Mouse (Mus musculus) forebrain, embryonic 13.5 days (tissue): ENCODE results near the gene Gpc5. TPM values are rescaled to one million over a fixed set of nuclear protein-coding genes. Genes with fewer than 3 reads are reported as not detected.

Experiments
- ATAC-seq: fragments of 200-750 bp; cut with Nextera tagmentation; 2 replicates; pipeline ENCODE4 v1.8.0; 2017
- H3K27ac ChIP-seq: fragments of 300-500 bp; sonication (generic); 2 replicates; pipeline ENCODE4 v1.5.1; 2015; ENCODE audit warnings: inconsistent platforms, mild to moderate bottlenecking, moderate library complexity
- H3K27me3 ChIP-seq: fragments of 300-500 bp; sonication (generic); 2 replicates; pipeline ENCODE4 v1.6.1; 2015; ENCODE audit warnings: mild to moderate bottlenecking, inconsistent platforms
- H3K36me3 ChIP-seq: fragments of 300-500 bp; sonication (generic); 2 replicates; pipeline ENCODE4 v1.6.1; 2015; ENCODE audit warnings: mild to moderate bottlenecking, inconsistent platforms; ENCODE audit not compliant: poor library complexity, severe bottlenecking
- H3K4me1 ChIP-seq: fragments of 300-500 bp; sonication (generic); 2 replicates; pipeline ENCODE4 v1.6.1; 2015; ENCODE audit warnings: inconsistent platforms
- H3K4me2 ChIP-seq: fragments of 300-500 bp; sonication (generic); 2 replicates; pipeline ENCODE4 v1.6.1; 2015; ENCODE audit warnings: inconsistent platforms, mild to moderate bottlenecking, moderate library complexity
- H3K4me3 ChIP-seq: fragments of 300-500 bp; sonication (generic); 2 replicates; pipeline ENCODE4 v1.5.1; 2015; ENCODE audit warnings: mild to moderate bottlenecking, inconsistent platforms
- H3K9ac ChIP-seq: fragments of 300-500 bp; sonication (generic); 2 replicates; pipeline ENCODE4 v1.6.1; 2015; ENCODE audit warnings: mild to moderate bottlenecking, inconsistent platforms
- H3K9me3 ChIP-seq: fragments of 300-500 bp; sonication (generic); replicated peaks from 2 replicates; pipeline ENCODE4 v1.6.1; 2016; ENCODE audit warnings: inconsistent platforms
- WGBS: fragments of 180-500 bp; shearing (Covaris S2); methylation state at CpG from one replicate; pipeline ENCODE4 v1.1.7; 2015; 5-methylcytosine and 5-hydroxymethylcytosine counted together
- polyA plus RNA-seq: library from polyadenylated mRNA; unstranded; fragments of >200 nt; fragmentation: Nextera tagmentation; extraction: Ambion mirVana; gene quantifications from 2 replicates; pipeline ENCODE4 v1.2.1, GENCODE M21; 2015

Gpc5 gene
- polyA plus RNA-seq, 1 experiment from 2014 or later, result 0.77 TPM

DNA sequence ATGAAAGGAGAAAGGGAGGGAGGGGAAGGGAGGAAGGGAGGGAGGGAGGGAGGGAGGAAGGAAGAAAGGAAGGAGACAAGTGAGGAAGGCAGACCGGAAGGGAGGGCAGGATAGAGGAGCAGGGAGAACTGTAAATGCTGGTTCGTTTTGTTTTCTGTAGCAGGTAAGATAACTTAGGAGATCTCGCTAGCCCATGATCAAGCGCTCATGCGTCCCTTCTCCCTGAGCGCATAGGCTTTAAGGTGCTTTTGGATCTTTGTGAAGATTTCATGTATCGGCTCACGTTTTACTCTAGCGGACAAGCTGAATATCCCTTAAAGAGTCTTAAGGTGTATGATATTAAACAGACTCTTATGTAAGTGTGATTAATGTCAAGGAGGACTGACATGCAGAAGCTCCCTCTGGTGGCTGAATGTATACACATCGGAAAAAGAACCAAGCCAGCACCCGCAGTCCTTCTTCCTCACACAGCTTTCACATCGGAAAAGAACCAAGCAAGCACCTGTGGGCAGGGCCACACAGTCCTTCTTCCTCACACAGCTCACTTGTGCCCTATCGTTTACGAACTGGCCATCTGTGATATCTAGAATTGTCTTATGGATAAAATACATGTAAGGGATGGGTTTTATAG is 301.0 kb downstream of the Gpc5 start:
- H3K9ac ChIP-seq, result no peak overlapping the region
- H3K9me3 ChIP-seq, result no peaks in the 10 kb centered on the region
- H3K4me2 ChIP-seq, result no peak overlapping the region
- no peaks in the 10 kb centered on the region for H3K36me3 ChIP-seq
- ATAC-seq, result peak; percentile 83
- no peak overlapping the region for H3K4me3 ChIP-seq
- no peaks in the 10 kb centered on the region for H3K4me1 ChIP-seq
- H3K27ac ChIP-seq, result no peak overlapping the region
- 54% methylated on average over 14 of the region's 14 CpGs for WGBS
- H3K27me3 ChIP-seq, result no peaks in the 10 kb centered on the region

GRCm38 (mm10) chr14:115406596-115406995 is 314.6 kb downstream of the Gpc5 start:
- Histone ChIP-seq H3K36me3 (no peaks in the 10 kb centered on the region), H3K9me3 (no peaks in the 10 kb centered on the region), H3K4me3 (no peak overlapping the region), H3K4me1 (peaks cover 7% of the 10 kb centered on the region; the same call in 1 of the 2 replicates), H3K27ac (no peak overlapping the region), H3K9ac (no peak overlapping the region), H3K4me2 (no peak overlapping the region), H3K27me3 (peaks cover 7% of the 10 kb centered on the region; the same call in 1 of the 2 replicates)
- WGBS, result 15% methylated on average over 5 of the region's 5 CpGs
- ATAC-seq, result peak; percentile 91

DNA sequence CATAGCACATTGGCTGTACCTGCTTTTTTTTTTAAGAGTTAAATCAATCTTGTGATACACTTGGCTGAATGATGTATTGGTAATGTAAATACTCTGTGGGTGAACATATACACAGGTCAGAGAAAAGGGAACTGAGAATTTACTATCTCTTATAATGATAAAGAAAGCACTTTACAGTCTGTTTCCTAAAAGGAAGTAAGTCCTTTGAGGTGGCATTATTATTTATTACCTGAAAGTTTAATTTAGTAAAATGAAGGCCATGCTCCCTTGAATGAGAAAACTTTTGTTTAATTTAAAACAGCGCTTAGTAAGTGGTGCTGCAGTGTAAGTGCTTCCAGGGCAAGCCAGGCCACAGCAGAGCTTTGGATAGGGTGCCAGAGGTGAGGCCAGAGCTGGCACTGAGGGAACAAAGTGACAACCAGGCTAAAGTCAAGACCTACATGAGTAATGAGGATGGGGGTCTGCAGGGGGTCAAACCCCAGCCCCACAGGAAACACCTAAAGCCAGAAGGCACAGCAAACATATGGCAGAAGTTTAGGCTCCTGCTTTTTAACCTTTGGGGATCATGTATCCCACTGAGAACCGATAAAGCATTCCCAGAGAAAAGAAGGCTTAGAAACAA is 315.4 kb downstream of the Gpc5 start:
- Histone ChIP-seq H3K4me1 (peaks cover 7% of the 10 kb centered on the region; the same call in 1 of the 2 replicates), H3K36me3 (no peaks in the 10 kb centered on the region), H3K27ac (no peak overlapping the region), H3K9me3 (no peaks in the 10 kb centered on the region), H3K9ac (no peak overlapping the region), H3K4me3 (no peak overlapping the region), H3K27me3 (peaks cover 7% of the 10 kb centered on the region; the same call in 1 of the 2 replicates), H3K4me2 (no peak overlapping the region)
- 67% methylated on average over 2 of the region's 2 CpGs for WGBS
- no peak for ATAC-seq

GRCm38 (mm10) chr14:115410881-115411280 is 318.9 kb downstream of the Gpc5 start:
- Histone ChIP-seq H3K27ac (no peak overlapping the region), H3K4me3 (no peak overlapping the region), H3K9ac (no peak overlapping the region), H3K36me3 (no peaks in the 10 kb centered on the region), H3K4me2 (no peak overlapping the region), H3K9me3 (no peaks in the 10 kb centered on the region), H3K27me3 (no peaks in the 10 kb centered on the region), H3K4me1 (peaks cover 7% of the 10 kb centered on the region; the same call in 1 of the 2 replicates)
- 88% methylated on average over 1 of the region's 1 CpGs for WGBS
- no peak for ATAC-seq

GRCm38 (mm10) chr14:115411513-115412174 is 319.6 kb downstream of the Gpc5 start:
- no peaks in the 10 kb centered on the region for H3K27me3 ChIP-seq
- no peaks in the 10 kb centered on the region for H3K36me3 ChIP-seq
- no peak overlapping the region for H3K4me3 ChIP-seq
- no peak overlapping the region for H3K27ac ChIP-seq
- H3K4me2 ChIP-seq, result no peak overlapping the region
- no peaks in the 10 kb centered on the region for H3K9me3 ChIP-seq
- no peak for ATAC-seq
- WGBS, result 76% methylated on average over 6 of the region's 6 CpGs
- no peak overlapping the region for H3K9ac ChIP-seq
- peaks cover 2% of the 10 kb centered on the region; the same call in 1 of the 2 replicates for H3K4me1 ChIP-seq

GRCm38 (mm10) chr14:115412821-115413220 is 320.8 kb downstream of the Gpc5 start:
- 82% methylated on average over 3 of the region's 3 CpGs for WGBS
- no peaks in the 10 kb centered on the region for H3K36me3 ChIP-seq

GRCm38 (mm10) chr14:115413429-115413828 is 321.4 kb downstream of the Gpc5 start:
- no peaks in the 10 kb centered on the region for H3K36me3 ChIP-seq
- no peaks in the 10 kb centered on the region for H3K4me1 ChIP-seq
- no peak for ATAC-seq
- WGBS, result 55% methylated on average over 1 of the region's 1 CpGs
- no peak overlapping the region for H3K4me3 ChIP-seq
- H3K27me3 ChIP-seq, result no peaks in the 10 kb centered on the region
- no peak overlapping the region for H3K27ac ChIP-seq
- H3K9me3 ChIP-seq, result no peaks in the 10 kb centered on the region
- H3K9ac ChIP-seq, result no peak overlapping the region
- H3K4me2 ChIP-seq, result no peak overlapping the region

More at GRCm38 (mm10) chr14:115412821-115413220, 320.8 kb downstream of the Gpc5 start:
- no peak for ATAC-seq
- Histone ChIP-seq H3K4me2 (no peak overlapping the region), H3K9ac (no peak overlapping the region), H3K27me3 (no peaks in the 10 kb centered on the region), H3K27ac (no peak overlapping the region), H3K4me3 (no peak overlapping the region), H3K4me1 (no peaks in the 10 kb centered on the region), H3K9me3 (no peaks in the 10 kb centered on the region)

GRCm38 (mm10) chr14:115414545-115414944 is 322.5 kb downstream of the Gpc5 start:
- H3K9ac ChIP-seq, result no peak overlapping the region
- 68% methylated on average over 5 of the region's 5 CpGs for WGBS
- ATAC-seq, result no peak

GRCm38 (mm10) chr14:115431967-115432366 is 340.0 kb downstream of the Gpc5 start:
- Histone ChIP-seq H3K9ac (no peak overlapping the region), H3K4me3 (no peak overlapping the region), H3K9me3 (no peaks in the 10 kb centered on the region), H3K4me2 (no peak overlapping the region), H3K36me3 (no peaks in the 10 kb centered on the region), H3K4me1 (no peaks in the 10 kb centered on the region), H3K27me3 (no peaks in the 10 kb centered on the region), H3K27ac (no peak overlapping the region)
- ATAC-seq, result no peak
- WGBS, result 67% methylated on average over 3 of the region's 3 CpGs

More at GRCm38 (mm10) chr14:115414545-115414944, 322.5 kb downstream of the Gpc5 start:
- no peaks in the 10 kb centered on the region for H3K27me3 ChIP-seq
- H3K4me1 ChIP-seq, result no peaks in the 10 kb centered on the region
- H3K4me3 ChIP-seq, result no peak overlapping the region
- H3K27ac ChIP-seq, result no peak overlapping the region
- no peaks in the 10 kb centered on the region for H3K9me3 ChIP-seq
- no peaks in the 10 kb centered on the region for H3K36me3 ChIP-seq
- H3K4me2 ChIP-seq, result no peak overlapping the region

DNA sequence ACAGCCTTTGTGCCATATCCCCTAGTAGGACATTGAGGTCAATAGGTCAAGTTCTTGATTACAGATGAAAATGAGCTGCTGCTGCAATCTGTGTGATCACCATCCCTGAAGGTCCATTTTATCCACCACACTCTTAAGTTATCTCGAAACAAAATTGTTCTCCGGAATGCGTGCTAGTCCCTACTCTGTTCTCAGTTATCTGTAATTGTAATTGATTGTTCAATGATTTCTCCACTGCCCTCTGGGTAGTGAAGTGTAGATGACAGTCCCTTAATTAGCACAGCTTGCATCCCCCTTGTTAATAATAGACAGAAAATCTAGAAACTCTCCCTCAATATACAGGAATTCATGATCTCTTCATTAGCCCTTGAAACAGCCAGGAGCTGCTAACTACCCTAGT is 340.4 kb downstream of the Gpc5 start:
- Histone ChIP-seq H3K27me3 (no peaks in the 10 kb centered on the region), H3K9ac (no peak overlapping the region), H3K9me3 (no peaks in the 10 kb centered on the region), H3K27ac (no peak overlapping the region), H3K4me1 (no peaks in the 10 kb centered on the region), H3K4me2 (no peak overlapping the region), H3K36me3 (no peaks in the 10 kb centered on the region), H3K4me3 (no peak overlapping the region)
- WGBS, result 72% methylated on average over 3 of the region's 3 CpGs
- no peak for ATAC-seq

DNA sequence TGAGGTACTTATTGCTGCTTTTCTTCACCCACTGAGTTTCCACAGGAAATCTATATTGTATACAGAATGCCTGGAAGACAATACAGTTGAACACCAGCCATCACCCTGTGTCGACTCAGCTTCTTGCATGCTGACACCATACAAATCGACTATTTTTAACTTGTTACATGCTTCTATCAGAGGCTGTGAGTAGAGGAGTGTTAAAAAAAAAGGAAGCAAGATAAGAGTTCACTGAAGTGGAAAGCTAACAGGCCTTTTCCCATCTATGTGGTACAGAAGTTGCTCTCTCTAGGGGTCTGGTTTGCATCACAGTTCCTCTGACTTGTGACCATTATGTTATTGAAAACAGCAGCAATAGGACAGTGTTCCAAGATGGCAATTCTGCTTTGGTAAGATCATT is 344.6 kb downstream of the Gpc5 start:
- H3K9me3 ChIP-seq, result no peaks in the 10 kb centered on the region
- no peak for ATAC-seq
- no peak overlapping the region for H3K4me2 ChIP-seq
- 65% methylated on average over 2 of the region's 2 CpGs for WGBS
- no peaks in the 10 kb centered on the region for H3K36me3 ChIP-seq
- no peak overlapping the region for H3K27ac ChIP-seq
- no peaks in the 10 kb centered on the region for H3K27me3 ChIP-seq
- no peaks in the 10 kb centered on the region for H3K4me1 ChIP-seq
- H3K4me3 ChIP-seq, result no peak overlapping the region
- H3K9ac ChIP-seq, result no peak overlapping the region
